Mouse (Mus musculus): ENCODE measurements at regions not wholly inside any gene's neighbourhood (a gene's known extent, or its start where the extent isn't known, plus 50 kb on each side); places are given as distances from the start of the nearest gene placed in this dataset.

GRCm38 (mm10) chr6:100517662-100518061 is 153.3 kb downstream of the Shq1 start:
- no peak for DNase-seq

- no peak for DNase-seq
These were observed 158.3 kb downstream of the Shq1 start for GRCm38 (mm10) chr6:100512676-100513075.

GRCm38 (mm10) chr6:100510676-100511075 is 160.3 kb downstream of the Shq1 start:
- no peak for DNase-seq

GRCm38 (mm10) chr6:100505506-100506247 is 165.3 kb downstream of the Shq1 start:
- DNase-seq = no peak

GRCm38 (mm10) chr6:100502961-100503782 is 167.8 kb downstream of the Shq1 start:
- peak; percentile 16 for DNase-seq

- DNase-seq = no peak
These were observed 168.8 kb downstream of the Shq1 start for GRCm38 (mm10) chr6:100502139-100502538.

- no peak for DNase-seq
These were observed 170.2 kb downstream of the Shq1 start for GRCm38 (mm10) chr6:100500741-100501140.

- no peak for DNase-seq
These were observed 170.9 kb downstream of the Shq1 start for GRCm38 (mm10) chr6:100500060-100500459.

GRCm38 (mm10) chr6:100498861-100499271 is 172.1 kb downstream of the Shq1 start:
- DNase-seq = no peak

GRCm38 (mm10) chr6:100498126-100498525 is 172.8 kb downstream of the Shq1 start:
- DNase-seq = no peak

- no peak for DNase-seq
These were observed 174.8 kb downstream of the Shq1 start for GRCm38 (mm10) chr6:100496135-100496534.

- peak; percentile 6 for DNase-seq
These were observed 175.8 kb downstream of the Shq1 start for GRCm38 (mm10) chr6:100495131-100495530.

- DNase-seq = no peak
These were observed 177.4 kb downstream of the Shq1 start for GRCm38 (mm10) chr6:100493558-100493957.

- no peak for DNase-seq
These were observed 179.1 kb downstream of the Shq1 start for GRCm38 (mm10) chr6:100491811-100492210.

- no peak for DNase-seq
These were observed 179.8 kb downstream of the Shq1 start for GRCm38 (mm10) chr6:100490920-100491712.

GRCm38 (mm10) chr6:100483836-100484235 is 187.1 kb downstream of the Shq1 start:
- DNase-seq = no peak

- DNase-seq = no peak
These were observed 187.7 kb downstream of the Shq1 start for GRCm38 (mm10) chr6:100483084-100483810.

GRCm38 (mm10) chr6:100482572-100482971 is 188.4 kb downstream of the Shq1 start:
- DNase-seq = no peak

GRCm38 (mm10) chr6:100480525-100480924 is 190.4 kb downstream of the Shq1 start:
- no peak for DNase-seq

- DNase-seq = peak; percentile 25
These were observed 191.1 kb downstream of the Shq1 start for GRCm38 (mm10) chr6:100479881-100480280.

- no peak for DNase-seq
These were observed 191.5 kb downstream of the Shq1 start for GRCm38 (mm10) chr6:100479455-100479854.

- DNase-seq = no peak
These were observed 189.5 kb upstream of the Rybp start for GRCm38 (mm10) chr6:100476550-100477366.

All from kidney, adult 11 months (tissue).